Mouse (Mus musculus) MEL (cell line): Measurements from ENCODE around the gene Cdk14.

Experiments used
- GATA1 ChIP-seq: IDR thresholded peaks from 2 replicates; pipeline ENCODE4 v1.6.1; 2011; ENCODE audit warnings: low read depth, low read length, improper control_type of control experiment
- MAX ChIP-seq: IDR thresholded peaks from 2 replicates; pipeline ENCODE4 v1.6.1; 2011; ENCODE audit warnings: low read length, improper control_type of control experiment
- RCOR1 ChIP-seq: IDR thresholded peaks from 2 replicates; pipeline ENCODE4 v1.6.1; 2012; ENCODE audit warnings: low read depth, mild to moderate bottlenecking, inconsistent platforms, low read length, improper control_type of control experiment
- ZC3H11A ChIP-seq: IDR thresholded peaks from 2 replicates; pipeline ENCODE4 v1.6.1; 2012; ENCODE audit warnings: low read depth, mild to moderate bottlenecking, inconsistent platforms, low read length, improper control_type of control experiment

DNA sequence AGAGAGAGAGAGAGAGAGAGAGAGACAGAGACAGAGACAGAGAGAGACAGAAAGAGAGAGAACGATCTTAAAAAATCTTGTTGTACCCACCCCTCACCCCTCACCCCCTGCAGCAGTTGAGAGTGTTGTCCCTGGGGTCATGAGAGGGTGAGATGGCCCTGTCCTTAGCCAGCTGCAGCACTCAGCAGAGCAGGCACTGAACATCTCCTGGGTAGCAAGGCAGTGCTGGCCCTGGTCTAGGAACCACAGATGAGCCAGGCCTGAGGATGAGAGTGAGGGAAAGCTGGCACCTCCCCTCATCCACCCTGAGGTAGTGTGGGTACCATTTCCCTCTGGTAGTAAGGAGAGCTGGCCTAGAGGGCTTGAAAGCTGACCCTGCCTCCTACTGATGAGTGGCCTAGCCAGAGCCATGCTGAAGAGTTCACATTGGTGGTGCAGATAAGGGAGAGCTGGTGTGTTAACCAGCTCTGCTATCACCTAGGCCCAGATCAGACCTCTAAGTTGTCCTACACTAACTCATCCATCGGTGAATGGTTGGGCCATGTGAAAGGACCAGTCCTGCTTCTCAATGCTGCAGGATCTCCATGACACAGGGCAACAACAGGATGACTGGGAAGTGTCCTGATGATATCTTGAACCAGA is 173.5 kb downstream of the Cdk14 start:
- TF ChIP-seq MAX (no peak), RCOR1 (no peak), GATA1 (no peak), ZC3H11A (no peak)
